Mouse (Mus musculus) ES-E14 (cell line): Measurements from ENCODE around the gene Gmppa.

ENCODE experiments used
- MAFK ChIP-seq: IDR thresholded peaks from 2 replicates; pipeline ENCODE4 v1.6.1; 2014; ENCODE audit warnings: mild to moderate bottlenecking, low read depth, low read length, inconsistent platforms; ENCODE audit not compliant: insufficient read depth
- ZNF384 ChIP-seq: IDR thresholded peaks from 2 replicates; pipeline ENCODE4 v1.6.1; 2012; ENCODE audit warnings: low read depth, low read length, inconsistent platforms

- no peak for TF ChIP-seq ZNF384
- TF ChIP-seq MAFK: no peak
These were observed 28.0 kb downstream of the Gmppa start for GRCm38 (mm10) chr1:75463652-75464204.
